Mouse (Mus musculus) lung, embryonic 15.5 days (tissue): ENCODE data around the gene Chchd5. TPM values are rescaled to one million over a fixed set of nuclear protein-coding genes. Genes with fewer than 3 reads are reported as not detected.
A peak's percentile ranks its signal among the peaks of the same experiment; 100 is the strongest.

ENCODE experiments used
- ATAC-seq: fragments of 200-750 bp; cut with Nextera tagmentation; 2 replicates; pipeline ENCODE4 v1.8.0; 2017; ENCODE audit warnings: moderate number of reproducible peaks, borderline replicate concordance; ENCODE audit not compliant: low FRiP score, low TSS enrichment; ENCODE audit errors: extremely low read depth
- H3K27ac ChIP-seq: fragments of 300-500 bp; sonication (generic); 2 replicates; pipeline ENCODE4 v1.5.1; 2015; ENCODE audit warnings: moderate library complexity, mild to moderate bottlenecking, inconsistent platforms
- H3K27me3 ChIP-seq: fragments of 300-500 bp; sonication (generic); 2 replicates; pipeline ENCODE4 v1.6.1; 2015; ENCODE audit warnings: inconsistent platforms
- H3K36me3 ChIP-seq: fragments of 300-500 bp; sonication (generic); 2 replicates; pipeline ENCODE4 v1.6.1; 2015; ENCODE audit warnings: inconsistent platforms
- H3K4me1 ChIP-seq: fragments of 300-500 bp; sonication (generic); 2 replicates; pipeline ENCODE4 v1.6.1; 2015; ENCODE audit warnings: inconsistent platforms
- H3K4me2 ChIP-seq: fragments of 300-500 bp; sonication (generic); 2 replicates; pipeline ENCODE4 v1.6.1; 2015; ENCODE audit warnings: inconsistent platforms, mild to moderate bottlenecking, moderate library complexity
- H3K4me3 ChIP-seq: fragments of 300-500 bp; sonication (generic); 2 replicates; pipeline ENCODE4 v1.5.1; 2015; ENCODE audit warnings: mild to moderate bottlenecking, inconsistent platforms
- H3K9ac ChIP-seq: fragments of 300-500 bp; sonication (generic); 2 replicates; pipeline ENCODE4 v1.6.1; 2015; ENCODE audit warnings: inconsistent platforms
- H3K9me3 ChIP-seq: fragments of 300-500 bp; sonication (generic); 2 replicates; pipeline ENCODE4 v1.6.1; 2016; ENCODE audit warnings: inconsistent platforms
- WGBS: fragments of 180-500 bp; shearing (Covaris S2); methylation state at CpG from one replicate; pipeline ENCODE4 v1.1.7; 2015; 5-methylcytosine and 5-hydroxymethylcytosine counted together
- polyA plus RNA-seq: library from polyadenylated mRNA; unstranded; fragments of >200 nt; fragmentation: Nextera tagmentation; extraction: Ambion mirVana; gene quantifications from 2 replicates; pipeline ENCODE4 v1.2.1, GENCODE M21; 2015

The Chchd5 gene
- polyA plus RNA-seq, 1 experiment from 2014 or later: 27.1 TPM

GRCm38 (mm10) chr2:129166466-129167463, 37.3 kb downstream of the Chchd5 start:
- 0 out of 2 replicates have a peak, but pooled peaks cover 6% of the 10 kb centered on the region for H3K4me1 ChIP-seq
- H3K36me3 ChIP-seq: no peaks in the 10 kb centered on the region
- peak overlapping the region; percentile 59 for H3K27ac ChIP-seq
- no peak overlapping the region for H3K4me3 ChIP-seq
- H3K27me3 ChIP-seq: no peaks in the 10 kb centered on the region
- peak; percentile 67 for ATAC-seq
- H3K4me2 ChIP-seq: no peak overlapping the region
- no peaks in the 10 kb centered on the region for H3K9me3 ChIP-seq
- 65% methylated on average over 10 of the region's 10 CpGs for WGBS
- no peak overlapping the region for H3K9ac ChIP-seq

GRCm38 (mm10) chr2:129173386-129173785, 43.9 kb downstream of the Chchd5 start:
- Histone ChIP-seq H3K9ac (no peak overlapping the region), H3K27ac (no peak overlapping the region), H3K9me3 (no peaks in the 10 kb centered on the region), H3K4me2 (no peak overlapping the region), H3K4me1 (0 out of 2 replicates have a peak, but pooled peaks cover 9% of the 10 kb centered on the region), H3K4me3 (no peak overlapping the region), H3K36me3 (no peaks in the 10 kb centered on the region), H3K27me3 (no peaks in the 10 kb centered on the region)
- WGBS: 47% methylated on average over 10 of the region's 10 CpGs
- no peak for ATAC-seq

GRCm38 (mm10) chr2:129174474-129174873, 45.0 kb downstream of the Chchd5 start:
- 30% methylated on average over 7 of the region's 7 CpGs for WGBS
- no peak overlapping the region for H3K4me2 ChIP-seq

GRCm38 (mm10) chr2:129175636-129176035, 46.1 kb downstream of the Chchd5 start:
- 35% methylated on average over 2 of the region's 2 CpGs for WGBS
- Histone ChIP-seq H3K27me3 (no peaks in the 10 kb centered on the region), H3K4me2 (no peak overlapping the region), H3K9ac (no peak overlapping the region), H3K36me3 (no peaks in the 10 kb centered on the region), H3K27ac (no peak overlapping the region), H3K9me3 (no peaks in the 10 kb centered on the region), H3K4me3 (no peak overlapping the region), H3K4me1 (0 out of 2 replicates have a peak, but pooled peaks cover 9% of the 10 kb centered on the region)
- no peak for ATAC-seq

More at GRCm38 (mm10) chr2:129174474-129174873, 45.0 kb downstream of the Chchd5 start:
- Histone ChIP-seq H3K36me3 (no peaks in the 10 kb centered on the region), H3K27ac (no peak overlapping the region), H3K4me1 (0 out of 2 replicates have a peak, but pooled peaks cover 9% of the 10 kb centered on the region), H3K27me3 (no peaks in the 10 kb centered on the region), H3K9ac (no peak overlapping the region), H3K4me3 (no peak overlapping the region), H3K9me3 (no peaks in the 10 kb centered on the region)
- ATAC-seq: peak; percentile 39; the same call in 1 of the 2 replicates

GRCm38 (mm10) chr2:129176676-129177420, 47.3 kb downstream of the Chchd5 start:
- WGBS: 75% methylated on average over 12 of the region's 12 CpGs
- H3K4me2 ChIP-seq: no peak overlapping the region
- H3K4me3 ChIP-seq: no peak overlapping the region
- no peaks in the 10 kb centered on the region for H3K9me3 ChIP-seq
- 0 out of 2 replicates have a peak, but pooled peaks cover 9% of the 10 kb centered on the region for H3K4me1 ChIP-seq
- ATAC-seq: no peak
- no peak overlapping the region for H3K27ac ChIP-seq
- no peaks in the 10 kb centered on the region for H3K36me3 ChIP-seq
- H3K9ac ChIP-seq: no peak overlapping the region
- H3K27me3 ChIP-seq: no peaks in the 10 kb centered on the region

GRCm38 (mm10) chr2:129177661-129178060, 48.2 kb downstream of the Chchd5 start:
- 0 out of 2 replicates have a peak, but pooled peaks cover 9% of the 10 kb centered on the region for H3K4me1 ChIP-seq
- no peak overlapping the region for H3K9ac ChIP-seq
- no peaks in the 10 kb centered on the region for H3K27me3 ChIP-seq
- no peak overlapping the region for H3K4me3 ChIP-seq
- no peaks in the 10 kb centered on the region for H3K36me3 ChIP-seq
- ATAC-seq: no peak
- H3K4me2 ChIP-seq: no peak overlapping the region
- no peak overlapping the region for H3K27ac ChIP-seq
- no peaks in the 10 kb centered on the region for H3K9me3 ChIP-seq
- WGBS: 69% methylated on average over 3 of the region's 3 CpGs

- 0 out of 2 replicates have a peak overlapping the region, but pooled peaks have one; percentile 11 for H3K27ac ChIP-seq
- peak overlapping the region; percentile 12 for H3K4me2 ChIP-seq
- H3K9me3 ChIP-seq: no peaks in the 10 kb centered on the region
- ATAC-seq: peak; percentile 37; the same call in 1 of the 2 replicates
- no peak overlapping the region for H3K4me3 ChIP-seq
- WGBS: 32% methylated on average over 10 of the region's 10 CpGs
- H3K9ac ChIP-seq: no peak overlapping the region
- H3K27me3 ChIP-seq: no peaks in the 10 kb centered on the region
- H3K36me3 ChIP-seq: no peaks in the 10 kb centered on the region
- H3K4me1 ChIP-seq: 0 out of 2 replicates have a peak, but pooled peaks cover 9% of the 10 kb centered on the region
Measured at GRCm38 (mm10) chr2:129178182-129178908, 48.8 kb downstream of the Chchd5 start.

- ATAC-seq: no peak
- WGBS: 55% methylated on average over 8 of the region's 8 CpGs
- H3K9me3 ChIP-seq: no peaks in the 10 kb centered on the region
- no peak overlapping the region for H3K9ac ChIP-seq
- no peaks in the 10 kb centered on the region for H3K27me3 ChIP-seq
- H3K4me3 ChIP-seq: no peak overlapping the region
- no peaks in the 10 kb centered on the region for H3K36me3 ChIP-seq
- no peak overlapping the region for H3K4me2 ChIP-seq
- H3K27ac ChIP-seq: no peak overlapping the region
- H3K4me1 ChIP-seq: 0 out of 2 replicates have a peak, but pooled peaks cover 7% of the 10 kb centered on the region
Measured at GRCm38 (mm10) chr2:129179946-129180853, 50.7 kb downstream of the Chchd5 start.

- no peak overlapping the region for H3K4me3 ChIP-seq
- H3K27ac ChIP-seq: no peak overlapping the region
- no peaks in the 10 kb centered on the region for H3K27me3 ChIP-seq
- 77% methylated on average over 5 of the region's 5 CpGs for WGBS
- H3K9ac ChIP-seq: no peak overlapping the region
- no peaks in the 10 kb centered on the region for H3K36me3 ChIP-seq
- H3K4me2 ChIP-seq: no peak overlapping the region
- no peaks in the 10 kb centered on the region for H3K9me3 ChIP-seq
- ATAC-seq: no peak
- H3K4me1 ChIP-seq: 0 out of 2 replicates have a peak, but pooled peaks cover 4% of the 10 kb centered on the region
Measured at GRCm38 (mm10) chr2:129181509-129181908, 52.0 kb downstream of the Chchd5 start.

GRCm38 (mm10) chr2:129182412-129182811, 52.9 kb downstream of the Chchd5 start:
- no peaks in the 10 kb centered on the region for H3K36me3 ChIP-seq
- H3K9ac ChIP-seq: no peak overlapping the region
- no peak overlapping the region for H3K4me3 ChIP-seq
- H3K4me2 ChIP-seq: no peak overlapping the region
- 0 out of 2 replicates have a peak, but pooled peaks cover 4% of the 10 kb centered on the region for H3K4me1 ChIP-seq
- H3K27ac ChIP-seq: no peak overlapping the region
- no peaks in the 10 kb centered on the region for H3K9me3 ChIP-seq
- no peak for ATAC-seq
- 95% methylated on average over 1 of the region's 1 CpGs for WGBS
- no peaks in the 10 kb centered on the region for H3K27me3 ChIP-seq
